Mouse (Mus musculus): ENCODE measurements around the gene Psat1.

DNA sequence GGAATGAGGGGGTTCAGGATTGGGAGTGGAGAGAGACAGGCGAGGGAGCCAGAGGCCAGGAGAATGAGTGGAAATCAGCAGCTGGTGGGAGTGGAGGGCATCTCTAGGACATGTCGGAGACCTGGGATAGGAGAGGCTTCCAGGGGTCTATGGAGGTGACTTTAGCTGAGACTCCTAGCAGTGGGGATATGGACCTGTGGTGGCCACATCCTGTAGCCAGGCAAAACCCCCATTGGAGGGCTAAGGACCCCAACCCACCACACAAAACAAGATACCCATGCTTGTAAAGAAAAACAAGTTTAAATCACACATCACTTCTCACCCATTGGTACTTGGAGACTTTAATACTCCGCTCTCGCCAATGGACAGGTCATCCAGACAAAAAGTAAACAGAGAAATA is 58.7 kb downstream of the Psat1 start:
- TF ChIP-seq CTCF (conservative IDR thresholded peaks at IDR 0.05 in 1 of 2, IDR thresholded peaks at IDR 0.05 in 1 of 2; ENCODE audit: low read depth in 2 of 2, low read length in 2 of 2) (no peak), SMC3 (IDR thresholded peaks at IDR 0.05; ENCODE audit: low read depth, low read length) (no peak), KAT2A (IDR thresholded peaks at IDR 0.05; ENCODE audit: insufficient replicate concordance, low read length) (no peak), MAZ (IDR thresholded peaks at IDR 0.05; ENCODE audit: low read depth, low read length) (no peak), RAD21 (IDR thresholded peaks at IDR 0.05; ENCODE audit: low read depth, low read length) (no peak), USF1 (IDR thresholded peaks at IDR 0.05; ENCODE audit: low read depth, low read length) (no peak)
